Mouse (Mus musculus) liver, embryonic 13.5 days (tissue): ENCODE measurements at regions not wholly inside any gene's neighbourhood (a gene's known extent, or its start where the extent isn't known, plus 50 kb on each side); places are given as distances from the start of the nearest gene placed in this dataset.
A peak's percentile ranks its signal among the peaks of the same experiment; 100 is the strongest.

Experiments used
- ATAC-seq: fragments of 200-750 bp; cut with Nextera tagmentation; 2 replicates; pipeline ENCODE4 v1.8.0; 2017; ENCODE audit warnings: low read depth, mild to moderate bottlenecking, moderate number of reproducible peaks, moderate library complexity
- DNase-seq: peaks from one replicate; pipeline ENCODE4 v3.0.0; 2022
- H3K27ac ChIP-seq: fragments of 300-500 bp; sonication (generic); 2 replicates; pipeline ENCODE4 v1.5.1; 2015; ENCODE audit warnings: moderate library complexity, mild to moderate bottlenecking, inconsistent platforms
- H3K27me3 ChIP-seq: fragments of 300-500 bp; sonication (generic); 2 replicates; pipeline ENCODE4 v1.6.1; 2015; ENCODE audit warnings: mild to moderate bottlenecking, inconsistent platforms
- H3K36me3 ChIP-seq: fragments of 300-500 bp; sonication (generic); 2 replicates; pipeline ENCODE4 v1.6.1; 2015; ENCODE audit warnings: mild to moderate bottlenecking, inconsistent platforms
- H3K4me1 ChIP-seq: fragments of 300-500 bp; sonication (generic); replicated peaks from 2 replicates; pipeline ENCODE4 v1.6.1; 2015; ENCODE audit warnings: inconsistent platforms
- H3K4me2 ChIP-seq: fragments of 300-500 bp; sonication (generic); 2 replicates; pipeline ENCODE4 v1.6.1; 2015; ENCODE audit warnings: inconsistent platforms, mild to moderate bottlenecking, moderate library complexity
- H3K4me3 ChIP-seq: fragments of 300-500 bp; sonication (generic); replicated peaks from 2 replicates; pipeline ENCODE4 v1.5.1; 2015; ENCODE audit warnings: mild to moderate bottlenecking, inconsistent platforms
- H3K9ac ChIP-seq: fragments of 300-500 bp; sonication (generic); 2 replicates; pipeline ENCODE4 v1.6.1; 2015; ENCODE audit warnings: mild to moderate bottlenecking, inconsistent platforms
- H3K9me3 ChIP-seq: fragments of 300-500 bp; sonication (generic); replicated peaks from 2 replicates; pipeline ENCODE4 v1.6.1; 2016; ENCODE audit warnings: inconsistent platforms
- WGBS: fragments of 180-500 bp; shearing (Covaris S2); methylation state at CpG from one replicate; pipeline ENCODE4 v1.1.7; 2015; ENCODE audit not compliant: insufficient replicate concordance; 5-methylcytosine and 5-hydroxymethylcytosine counted together

DNA sequence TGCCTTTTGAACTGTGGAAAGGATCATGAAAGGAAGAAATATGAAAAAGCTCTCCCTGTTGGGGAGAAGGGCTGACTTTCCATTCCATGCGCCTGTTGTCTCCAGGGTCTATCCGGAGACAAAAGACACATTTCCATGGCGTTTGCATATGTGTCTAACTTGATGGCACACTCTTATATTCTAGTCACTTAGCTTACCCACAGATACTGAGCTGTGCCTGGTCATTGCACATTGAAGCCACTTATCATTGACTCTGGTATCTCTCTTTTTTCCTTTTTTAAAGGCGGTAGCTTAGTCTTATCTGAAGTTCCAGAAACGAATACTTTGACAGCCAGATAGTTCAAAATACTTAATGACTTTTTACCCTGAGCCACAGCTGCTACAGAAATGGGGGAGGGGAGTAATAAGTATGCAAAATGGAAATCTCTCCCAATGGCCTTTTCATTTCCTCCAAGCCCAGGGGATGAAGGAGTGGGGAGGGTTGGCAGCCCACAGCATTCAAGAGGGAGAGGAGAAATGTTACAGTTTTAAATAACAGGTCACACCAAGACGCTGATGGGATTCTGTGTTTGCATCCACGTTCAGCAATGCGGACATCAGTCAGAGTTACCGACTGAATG, 137.9 kb upstream of the Slc35f3 start:
- H3K4me3 ChIP-seq = no peak overlapping the region
- ATAC-seq (peak; percentile 77), DNase-seq (no peak)
- no peak overlapping the region for H3K4me2 ChIP-seq
- no peaks in the 10 kb centered on the region for H3K27me3 ChIP-seq
- H3K27ac ChIP-seq = no peak overlapping the region
- H3K9ac ChIP-seq = no peak overlapping the region
- 44% methylated on average over 9 of the region's 9 CpGs for WGBS
- no peaks in the 10 kb centered on the region for H3K36me3 ChIP-seq
- H3K9me3 ChIP-seq = no peaks in the 10 kb centered on the region
- peaks cover 14% of the 10 kb centered on the region for H3K4me1 ChIP-seq

DNA sequence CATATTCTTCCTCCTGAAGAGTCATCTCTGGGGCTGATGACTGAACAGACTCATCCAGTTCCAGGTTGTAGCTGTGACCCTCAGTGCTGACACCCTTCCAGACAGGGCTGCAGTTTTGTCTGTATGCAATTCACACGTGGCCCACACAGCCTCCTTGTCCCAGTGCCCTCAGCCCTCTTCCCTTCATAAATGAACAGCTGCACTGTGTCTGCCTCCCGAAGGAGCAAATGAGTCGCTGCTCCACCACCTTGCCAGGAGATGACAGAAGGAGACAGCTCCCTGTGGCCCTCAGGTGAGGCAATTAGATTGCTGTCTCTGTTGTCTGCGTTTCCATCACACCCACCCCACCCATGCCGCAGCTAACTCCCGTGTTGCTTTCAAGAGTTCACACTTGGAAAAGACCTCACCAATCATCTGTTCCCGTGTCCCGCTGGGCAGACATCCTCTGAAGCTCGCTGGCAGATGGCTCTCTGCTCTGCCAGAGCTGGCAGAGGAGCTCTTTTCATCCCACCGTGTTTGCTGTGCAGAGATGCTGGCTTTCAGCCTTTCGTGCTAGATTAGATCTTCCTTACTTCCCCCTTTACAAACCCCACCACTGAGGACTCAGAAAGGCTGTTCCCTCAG, 135.5 kb upstream of the Slc35f3 start:
- H3K4me3 ChIP-seq = no peak overlapping the region
- WGBS = 31% methylated on average over 11 of the region's 11 CpGs
- no peaks in the 10 kb centered on the region for H3K36me3 ChIP-seq
- H3K4me1 ChIP-seq = peaks cover 14% of the 10 kb centered on the region
- no peak overlapping the region for H3K4me2 ChIP-seq
- DNase-seq = no peak
- no peak overlapping the region for H3K27ac ChIP-seq
- H3K9ac ChIP-seq = no peak overlapping the region
- H3K27me3 ChIP-seq = no peaks in the 10 kb centered on the region
- H3K9me3 ChIP-seq = no peaks in the 10 kb centered on the region
- ATAC-seq = no peak

GRCm38 (mm10) chr8:126163954-126164353, 134.4 kb upstream of the Slc35f3 start:
- WGBS = 39% methylated on average over 5 of the region's 5 CpGs
- ATAC-seq = no peak
- Histone ChIP-seq H3K4me1 (peaks cover 14% of the 10 kb centered on the region), H3K36me3 (no peaks in the 10 kb centered on the region), H3K9me3 (no peaks in the 10 kb centered on the region), H3K9ac (no peak overlapping the region), H3K4me3 (no peak overlapping the region), H3K27me3 (no peaks in the 10 kb centered on the region), H3K4me2 (no peak overlapping the region), H3K27ac (no peak overlapping the region)
- DNase-seq = no peak

DNA sequence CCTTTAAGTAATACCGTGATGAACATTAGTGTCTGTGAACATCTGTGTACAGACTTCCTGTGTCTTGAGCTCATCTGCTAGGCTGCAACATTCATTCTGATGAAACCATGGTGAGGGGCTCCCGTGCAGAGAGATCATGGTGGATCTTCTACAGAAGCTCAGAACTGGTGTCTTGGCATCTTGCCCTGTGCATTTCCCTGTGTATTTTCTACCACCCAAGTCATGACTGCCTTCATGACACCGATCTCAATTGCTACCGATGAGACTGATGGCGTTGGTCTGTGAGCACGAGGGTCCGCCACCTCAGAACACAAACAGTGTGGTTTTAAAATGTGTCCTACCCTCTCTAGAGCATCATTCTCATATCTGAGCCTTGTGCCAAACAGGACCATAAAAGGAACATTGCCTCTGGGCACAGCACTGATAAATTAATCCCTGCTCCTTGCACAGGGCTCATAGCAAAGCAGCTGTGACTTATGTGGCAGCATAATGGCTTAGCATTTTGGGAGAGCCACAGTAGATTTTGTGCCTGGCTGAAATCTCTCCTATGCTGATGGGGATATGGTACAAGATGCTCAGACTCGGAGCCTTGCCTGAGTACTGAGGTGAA, 132.8 kb upstream of the Slc35f3 start:
- Histone ChIP-seq H3K4me1 (peaks cover 5% of the 10 kb centered on the region), H3K27me3 (no peaks in the 10 kb centered on the region), H3K9ac (no peak overlapping the region), H3K4me3 (no peak overlapping the region), H3K4me2 (no peak overlapping the region), H3K9me3 (no peaks in the 10 kb centered on the region), H3K36me3 (no peaks in the 10 kb centered on the region), H3K27ac (no peak overlapping the region)
- DNase-seq = no peak
- no peak for ATAC-seq
- 61% methylated on average over 8 of the region's 8 CpGs for WGBS

- ATAC-seq = no peak
- no peak for DNase-seq
- Histone ChIP-seq H3K4me3 (no peak overlapping the region), H3K9ac (no peak overlapping the region), H3K36me3 (no peaks in the 10 kb centered on the region), H3K4me2 (no peak overlapping the region), H3K9me3 (no peaks in the 10 kb centered on the region), H3K27me3 (no peaks in the 10 kb centered on the region), H3K27ac (no peak overlapping the region), H3K4me1 (no peaks in the 10 kb centered on the region; the same call in none of the 2 replicates)
- WGBS = 64% methylated on average over 7 of the region's 7 CpGs
Measured at GRCm38 (mm10) chr8:126166394-126166793, 132.0 kb upstream of the Slc35f3 start.

GRCm38 (mm10) chr8:126174451-126174850, 123.9 kb upstream of the Slc35f3 start:
- Histone ChIP-seq H3K9me3 (no peaks in the 10 kb centered on the region), H3K27me3 (no peaks in the 10 kb centered on the region), H3K4me3 (no peak overlapping the region), H3K36me3 (no peaks in the 10 kb centered on the region), H3K27ac (no peak overlapping the region), H3K9ac (no peak overlapping the region), H3K4me2 (no peak overlapping the region), H3K4me1 (no peaks in the 10 kb centered on the region)
- 62% methylated on average over 7 of the region's 7 CpGs for WGBS
- ATAC-seq (no peak), DNase-seq (no peak)

GRCm38 (mm10) chr8:126176305-126176704, 122.1 kb upstream of the Slc35f3 start:
- no peak overlapping the region for H3K4me3 ChIP-seq
- WGBS = 79% methylated on average over 7 of the region's 7 CpGs
- no peak overlapping the region for H3K27ac ChIP-seq
- no peak overlapping the region for H3K4me2 ChIP-seq
- H3K9me3 ChIP-seq = no peaks in the 10 kb centered on the region
- H3K27me3 ChIP-seq = no peaks in the 10 kb centered on the region
- H3K9ac ChIP-seq = no peak overlapping the region
- DNase-seq = no peak
- H3K36me3 ChIP-seq = no peaks in the 10 kb centered on the region
- H3K4me1 ChIP-seq = no peaks in the 10 kb centered on the region
- ATAC-seq = no peak

DNA sequence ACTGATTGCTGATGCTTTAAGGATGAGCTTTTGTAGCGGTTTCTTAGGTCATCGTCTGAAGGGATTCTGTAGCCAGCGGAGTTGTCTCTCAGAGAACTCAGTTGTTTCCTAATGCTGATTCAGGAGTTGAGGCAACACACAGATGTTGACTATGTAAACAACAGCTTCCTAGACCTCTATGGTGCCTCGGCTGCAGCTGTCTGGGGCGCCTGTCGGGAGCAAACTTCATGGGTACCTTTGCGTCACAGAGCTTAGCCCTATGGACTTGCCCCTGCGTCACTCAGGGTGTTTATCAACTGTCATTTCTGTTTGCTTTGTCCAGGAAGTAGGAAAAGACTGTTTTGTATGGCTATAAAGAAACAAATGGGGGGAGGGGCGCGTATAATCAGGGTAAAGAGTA, 120.5 kb upstream of the Slc35f3 start:
- Histone ChIP-seq H3K27ac (no peak overlapping the region), H3K4me2 (no peak overlapping the region), H3K4me1 (no peaks in the 10 kb centered on the region), H3K4me3 (no peak overlapping the region), H3K9me3 (no peaks in the 10 kb centered on the region), H3K9ac (no peak overlapping the region), H3K36me3 (no peaks in the 10 kb centered on the region), H3K27me3 (no peaks in the 10 kb centered on the region)
- DNase-seq (no peak), ATAC-seq (no peak)
- WGBS = 58% methylated on average over 10 of the region's 10 CpGs

DNA sequence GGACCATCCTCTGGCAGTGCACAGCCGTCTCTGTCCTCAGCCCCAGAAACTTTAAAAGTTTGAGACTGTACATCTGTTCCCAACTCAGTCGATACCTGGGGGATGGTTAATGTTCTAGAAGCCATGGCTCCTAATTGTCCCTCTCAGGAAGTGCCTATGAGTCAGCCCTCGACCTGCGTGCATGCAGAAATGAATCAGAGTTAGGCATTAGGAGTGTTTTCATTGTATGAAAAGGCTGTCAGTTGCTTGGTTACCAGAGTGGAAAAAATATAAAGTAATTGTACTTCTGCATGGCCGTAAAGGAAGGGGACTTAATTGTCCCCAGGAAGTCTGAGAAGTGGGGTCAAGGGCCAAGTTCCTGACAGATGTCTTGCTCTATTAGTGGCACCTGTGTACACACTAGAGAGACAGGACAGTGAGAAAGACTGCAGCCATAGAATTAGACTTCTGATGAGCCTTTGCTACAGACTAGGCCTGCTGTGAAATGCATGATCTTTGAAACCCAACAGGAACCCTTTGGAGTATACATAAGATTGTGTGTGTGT, 109.5 kb upstream of the Slc35f3 start:
- Histone ChIP-seq H3K27ac (no peak overlapping the region), H3K27me3 (no peaks in the 10 kb centered on the region), H3K9me3 (no peaks in the 10 kb centered on the region), H3K36me3 (no peaks in the 10 kb centered on the region), H3K4me3 (no peak overlapping the region), H3K4me2 (no peak overlapping the region), H3K4me1 (no peaks in the 10 kb centered on the region), H3K9ac (no peak overlapping the region)
- WGBS = 56% methylated on average over 5 of the region's 5 CpGs
- DNase-seq (no peak), ATAC-seq (no peak)

GRCm38 (mm10) chr8:126195616-126196015, 102.7 kb upstream of the Slc35f3 start:
- Histone ChIP-seq H3K27ac (no peak overlapping the region), H3K4me1 (no peaks in the 10 kb centered on the region), H3K4me3 (no peak overlapping the region), H3K36me3 (no peaks in the 10 kb centered on the region), H3K9ac (no peak overlapping the region), H3K9me3 (0 out of 2 replicates have a peak, but pooled peaks cover 14% of the 10 kb centered on the region), H3K4me2 (no peak overlapping the region), H3K27me3 (no peaks in the 10 kb centered on the region)
- WGBS = 73% methylated on average over 2 of the region's 2 CpGs
- ATAC-seq = no peak
- DNase-seq = no peak

DNA sequence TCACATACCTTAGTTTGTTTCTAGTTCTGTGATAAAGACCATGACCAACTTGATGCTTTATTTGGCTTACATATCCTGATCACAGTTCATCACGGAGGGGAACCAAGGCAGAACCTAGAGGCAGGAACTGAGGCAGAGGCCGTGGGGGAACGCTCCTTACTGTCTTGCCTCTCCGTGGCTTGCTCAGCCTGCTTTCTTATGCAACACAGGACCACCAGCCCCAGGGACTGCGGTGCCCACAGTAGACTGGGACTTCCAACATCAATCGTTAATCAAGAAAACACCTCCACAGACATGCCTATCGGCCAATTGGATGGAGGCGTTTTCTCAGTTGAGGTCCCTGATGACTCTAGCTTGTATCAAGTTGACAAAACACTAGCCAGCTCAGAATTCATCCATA, 87.8 kb upstream of the Slc35f3 start:
- no peaks in the 10 kb centered on the region for H3K27me3 ChIP-seq
- no peaks in the 10 kb centered on the region for H3K9me3 ChIP-seq
- ATAC-seq = no peak
- no peak for DNase-seq
- WGBS = 72% methylated on average over 8 of the region's 8 CpGs
- no peak overlapping the region for H3K4me2 ChIP-seq
- no peak overlapping the region for H3K27ac ChIP-seq
- no peaks in the 10 kb centered on the region for H3K36me3 ChIP-seq
- H3K9ac ChIP-seq = no peak overlapping the region
- no peaks in the 10 kb centered on the region for H3K4me1 ChIP-seq
- H3K4me3 ChIP-seq = no peak overlapping the region

GRCm38 (mm10) chr8:126212802-126213201, 85.6 kb upstream of the Slc35f3 start:
- Histone ChIP-seq H3K4me2 (no peak overlapping the region), H3K9ac (no peak overlapping the region), H3K27me3 (no peaks in the 10 kb centered on the region), H3K9me3 (no peaks in the 10 kb centered on the region), H3K36me3 (no peaks in the 10 kb centered on the region), H3K4me3 (no peak overlapping the region), H3K27ac (no peak overlapping the region), H3K4me1 (no peaks in the 10 kb centered on the region)
- no peak for DNase-seq
- 68% methylated on average over 5 of the region's 5 CpGs for WGBS
- ATAC-seq = no peak
